Mouse (Mus musculus) erythroid progenitor cell, adult 5-6 weeks (primary cell): ENCODE measurements around the gene Lrch1. TPM values are rescaled to one million over a fixed set of nuclear protein-coding genes. Genes with fewer than 3 reads are reported as not detected.

Experiments
- ATAC-seq: replicated peaks from 2 replicates; pipeline ENCODE4 v1.8.0; 2016; ENCODE audit warnings: moderate number of reproducible peaks, mild to moderate bottlenecking, moderate TSS enrichment, inconsistent platforms; ENCODE audit not compliant: poor library complexity, low FRiP score, severe bottlenecking
- total RNA-seq, 2 experiments: library from RNA; stranded (forward) in 1 of 2; stranded (reverse) in 1 of 2; fragments of 150-400 nt in 1 of 2; fragments of 186-747, 209-891 nt in 1 of 2; gene quantifications; 2 replicates each; pipeline versions ENCODE4 v1.2.3 to v1.2.4; 2015 to 2017; ENCODE audit warnings: low replicate concordance in 2 of 2

Gene Lrch1
- total RNA-seq, 2 experiments from 2014 or later: 10.5 to 16.3 TPM

DNA sequence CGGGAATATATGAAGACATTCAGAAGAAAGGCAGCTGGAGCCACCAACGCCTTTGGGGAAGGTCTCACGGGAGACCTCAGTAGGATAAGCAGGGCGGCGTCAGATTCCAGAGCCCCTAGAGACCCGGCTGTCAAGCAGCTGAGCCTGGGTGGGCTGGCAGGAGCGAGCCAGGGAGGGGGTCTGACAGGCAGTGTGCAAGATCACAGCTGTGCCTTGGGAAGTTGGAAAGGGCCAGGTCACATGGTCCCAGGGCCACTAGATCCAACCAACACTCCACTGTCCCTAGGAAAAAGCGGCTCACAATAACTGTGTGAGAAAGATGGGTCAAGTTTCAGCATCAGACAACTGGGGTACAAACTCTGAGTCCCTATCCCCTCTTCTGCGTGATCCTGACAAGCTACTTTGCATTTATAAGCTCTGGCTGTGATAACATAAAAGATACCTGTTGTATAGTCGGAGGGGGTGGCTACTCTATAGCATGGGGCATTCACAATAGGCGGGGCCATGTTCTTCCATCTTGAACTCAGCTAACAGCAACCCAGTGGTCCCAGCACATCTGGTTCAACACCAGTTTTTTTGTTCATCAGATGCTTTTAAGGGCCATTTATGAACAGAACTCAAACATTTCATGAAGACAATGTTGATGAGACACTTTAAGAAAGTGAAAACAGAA lies 20.6 kb downstream of the Lrch1 start:
- ATAC-seq: no peak

DNA sequence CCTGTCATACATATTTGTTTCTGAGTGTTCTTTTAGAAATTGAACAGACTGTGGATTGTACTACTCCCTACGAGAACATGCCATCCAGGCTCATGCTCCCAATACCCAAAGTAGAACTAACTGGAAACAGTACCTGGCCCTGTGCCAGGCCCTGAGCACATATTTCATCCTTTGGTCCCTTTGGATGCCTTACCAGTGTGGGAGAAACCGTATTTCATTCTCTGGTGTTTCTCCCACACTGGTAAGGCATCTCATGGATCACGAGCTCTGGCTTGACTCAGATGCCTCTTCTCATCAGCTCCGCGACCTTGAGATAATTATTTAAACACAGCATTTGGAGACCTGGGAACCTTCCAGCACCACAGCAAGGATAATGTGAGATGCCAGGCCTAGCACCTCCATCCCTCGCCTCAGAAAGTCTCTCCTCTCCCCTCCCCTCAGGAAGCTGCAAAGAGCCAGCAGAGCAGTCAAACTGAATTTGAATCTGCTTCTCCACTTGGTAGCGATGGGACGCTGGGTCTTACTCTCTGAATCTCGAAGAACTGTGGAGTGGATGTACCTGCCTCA lies 21.6 kb downstream of the Lrch1 start:
- ATAC-seq: no peak

DNA sequence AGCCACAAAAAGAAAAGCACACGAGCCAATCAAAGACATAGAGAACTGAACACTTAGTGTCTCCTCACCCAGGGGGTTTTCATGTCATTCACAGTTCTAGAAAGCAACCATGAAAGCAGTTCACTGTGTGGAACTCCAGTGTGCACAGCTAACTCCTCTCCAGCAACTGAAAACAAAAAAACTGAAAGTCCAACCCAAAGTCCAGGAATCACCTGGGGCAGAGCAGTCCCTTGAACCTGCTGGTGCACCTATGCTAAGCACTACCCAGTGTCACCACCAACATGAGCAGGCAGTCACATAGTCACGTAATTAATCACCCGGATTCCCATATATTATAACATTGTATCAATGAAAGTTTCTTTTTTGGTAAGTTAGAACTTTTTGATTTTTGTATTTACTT lies 23.2 kb downstream of the Lrch1 start:
- no peak for ATAC-seq

DNA sequence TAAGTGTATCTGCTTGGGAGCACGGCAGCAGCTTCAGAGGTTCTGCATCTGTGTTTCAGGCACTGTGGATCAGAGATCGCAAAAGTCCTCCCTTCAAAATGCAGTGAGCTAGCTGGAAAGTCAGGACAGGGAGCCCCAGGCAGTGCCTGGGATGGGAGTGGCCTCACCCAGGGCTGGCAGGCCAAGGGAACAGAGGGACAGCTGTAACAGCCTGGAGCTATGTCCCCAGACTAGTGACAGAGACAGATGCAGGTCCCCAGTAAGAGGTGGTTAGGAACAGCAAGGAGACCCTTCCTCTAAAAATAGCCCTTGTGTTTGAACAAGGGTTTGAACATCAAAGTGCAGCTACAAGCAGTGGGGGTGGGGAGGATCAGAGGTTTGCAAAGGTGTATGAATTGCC lies 23.6 kb downstream of the Lrch1 start:
- no peak for ATAC-seq

DNA sequence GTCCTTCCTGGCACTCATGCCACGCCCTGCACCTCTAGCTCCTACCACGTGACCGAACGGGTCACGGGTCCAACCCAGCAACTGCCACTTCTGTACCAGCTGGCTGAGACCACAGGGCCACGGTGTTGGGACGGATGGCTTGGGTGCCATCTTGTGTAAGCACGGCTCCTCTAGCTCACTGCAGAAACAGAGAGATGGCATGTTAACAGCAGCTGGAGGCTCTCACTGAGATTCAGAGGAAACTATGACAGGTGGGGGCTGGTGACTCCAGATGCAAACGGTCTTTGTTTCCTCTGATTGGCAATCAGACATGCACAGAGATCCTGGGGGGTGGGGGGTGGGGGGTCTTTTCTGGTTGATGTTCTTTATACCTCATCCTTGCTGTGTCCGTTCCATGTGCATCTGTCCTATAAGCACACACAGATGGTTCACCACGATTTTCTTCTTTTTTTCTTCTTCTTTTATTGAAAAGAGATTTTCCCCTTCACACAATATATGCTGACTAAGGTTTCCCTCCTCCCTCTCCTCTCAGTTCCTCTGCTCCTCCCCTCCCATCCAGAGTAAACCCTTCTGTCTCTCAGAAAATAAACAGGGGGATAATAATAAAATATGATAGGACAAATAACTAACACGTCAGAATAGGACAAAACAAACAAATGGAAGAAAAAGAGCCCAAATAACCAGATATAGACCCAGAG lies 25.5 kb downstream of the Lrch1 start:
- ATAC-seq: no peak

DNA sequence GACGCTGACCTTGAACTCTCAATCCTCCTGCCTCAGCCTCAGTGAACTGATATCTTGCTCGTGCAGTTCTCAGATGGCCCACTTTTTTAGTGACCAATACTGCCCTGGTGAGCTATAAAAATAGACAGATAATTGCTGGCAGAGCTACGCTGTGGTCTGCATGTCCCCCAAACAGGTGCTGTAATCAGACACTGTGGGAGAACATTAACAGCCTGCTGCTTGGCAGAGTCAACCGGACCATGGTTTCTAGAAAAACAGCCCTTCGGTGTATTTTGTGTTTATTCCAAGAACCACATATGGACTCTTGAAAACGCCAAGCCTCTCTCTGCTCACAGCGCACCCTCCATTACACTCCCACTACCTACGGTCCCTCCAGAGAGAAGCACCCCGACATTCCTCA lies 26.2 kb downstream of the Lrch1 start:
- ATAC-seq: no peak

DNA sequence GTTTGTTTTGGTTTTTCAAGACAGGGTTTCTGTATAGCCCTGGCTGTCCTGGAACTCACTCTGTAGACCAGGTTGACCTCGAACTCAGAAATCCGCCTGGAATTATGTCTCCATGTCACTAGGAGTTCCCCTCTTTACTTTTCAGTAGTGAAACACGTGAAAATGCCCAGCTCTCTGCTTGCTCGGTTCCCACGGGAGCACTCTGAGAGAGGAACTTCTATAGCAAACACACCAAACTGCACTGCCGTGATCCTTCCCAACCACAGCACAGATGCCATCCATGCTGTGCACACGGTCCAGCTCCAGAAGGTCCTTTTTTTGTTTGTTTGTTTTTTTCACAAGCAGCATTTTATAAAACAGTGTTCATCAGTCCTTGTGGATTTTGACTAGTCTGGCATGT lies 28.5 kb downstream of the Lrch1 start:
- ATAC-seq: no peak

DNA sequence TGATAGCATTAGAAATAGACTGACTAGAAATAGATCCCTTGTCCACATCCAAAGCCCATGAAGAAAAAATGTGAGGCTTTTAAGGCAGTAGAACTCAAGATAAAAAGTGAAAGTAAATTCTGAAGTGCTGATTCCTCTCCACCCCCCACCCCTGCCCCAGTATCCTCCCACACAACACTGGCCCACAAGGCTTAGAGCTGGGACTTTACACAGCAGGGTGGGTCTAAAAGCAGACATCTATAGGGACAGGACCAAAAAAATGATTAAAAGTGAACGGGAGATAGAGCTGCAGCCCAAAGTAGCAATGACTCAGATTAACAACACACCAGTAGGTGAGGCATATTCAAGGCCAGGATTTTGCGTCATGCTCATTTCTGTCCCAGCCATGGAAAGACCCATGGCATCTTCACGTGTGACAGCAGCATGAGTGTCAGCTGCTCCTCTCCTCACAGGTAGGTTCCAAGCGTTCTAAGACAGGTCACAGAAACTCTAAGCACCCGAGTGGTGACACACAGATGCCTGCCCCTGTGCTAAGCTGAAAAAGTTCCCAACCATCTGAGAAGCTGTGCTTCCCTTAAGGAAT lies 29.1 kb downstream of the Lrch1 start:
- ATAC-seq: no peak

DNA sequence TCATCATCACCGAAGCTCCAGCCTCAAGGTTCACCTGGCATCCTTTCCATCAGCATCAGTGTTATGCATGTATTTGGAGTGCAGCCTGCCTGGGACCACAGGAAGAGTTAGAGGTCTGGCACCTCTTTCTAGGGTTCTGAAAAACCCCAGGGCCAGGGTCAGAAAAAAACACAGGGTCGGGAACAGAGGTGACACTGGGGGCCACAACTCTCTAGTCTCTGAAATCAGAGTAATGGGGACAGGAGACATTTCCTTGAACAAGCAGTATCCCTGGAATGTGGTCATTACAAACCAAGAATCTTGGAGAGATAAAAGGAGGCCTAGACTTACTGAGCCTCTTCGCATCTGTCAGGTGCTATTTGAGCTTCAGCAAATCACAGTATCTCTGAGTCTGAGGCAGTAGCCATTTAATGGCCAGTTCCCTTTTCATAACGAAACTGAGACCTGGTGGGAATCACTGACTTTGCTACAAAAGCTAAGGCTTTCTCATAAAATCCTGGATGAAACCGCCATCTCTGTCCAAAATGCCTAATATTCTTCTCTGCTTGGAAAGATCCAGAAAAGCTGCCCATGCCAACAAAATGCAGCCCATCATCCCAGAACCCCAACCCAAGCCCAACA lies 30.1 kb downstream of the Lrch1 start:
- ATAC-seq: no peak

DNA sequence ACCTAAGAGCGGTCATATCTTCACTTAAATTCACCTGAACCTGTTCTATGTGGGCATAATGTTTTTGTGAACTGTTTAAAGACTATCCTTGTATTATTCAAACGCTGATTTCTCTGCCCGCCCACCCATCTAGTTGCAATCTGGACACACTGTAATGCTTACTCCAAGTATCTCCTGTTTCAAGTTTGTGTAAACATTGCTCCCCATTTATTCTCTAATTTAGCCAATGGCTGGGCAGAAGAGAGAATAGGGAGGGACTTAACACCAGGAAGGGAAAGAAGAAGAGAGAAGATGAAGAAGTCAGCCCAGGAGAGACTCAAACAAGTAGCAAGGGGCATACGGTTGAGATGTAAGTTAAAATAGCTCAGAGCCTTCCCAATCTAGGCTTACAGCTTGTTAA lies 31.0 kb downstream of the Lrch1 start:
- no peak for ATAC-seq

DNA sequence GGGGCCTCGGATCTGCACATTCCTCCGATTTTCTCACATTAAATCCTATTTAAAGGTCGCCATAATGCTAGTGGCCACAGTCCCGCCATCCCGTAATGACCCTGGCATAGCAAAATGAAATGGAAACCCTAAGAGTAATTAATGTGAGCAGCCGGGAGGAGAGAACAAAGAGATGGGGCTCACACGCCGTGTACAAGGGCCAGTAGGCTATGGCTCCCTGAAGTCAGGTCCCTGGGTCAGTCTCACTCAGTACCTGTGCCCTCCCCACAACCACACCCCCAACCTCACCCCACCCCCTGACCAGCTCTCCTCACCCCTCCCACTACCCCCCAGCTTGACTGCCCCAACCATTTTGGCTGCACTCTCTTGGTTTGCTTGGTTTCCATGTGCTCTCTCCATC lies 31.6 kb downstream of the Lrch1 start:
- no peak for ATAC-seq

DNA sequence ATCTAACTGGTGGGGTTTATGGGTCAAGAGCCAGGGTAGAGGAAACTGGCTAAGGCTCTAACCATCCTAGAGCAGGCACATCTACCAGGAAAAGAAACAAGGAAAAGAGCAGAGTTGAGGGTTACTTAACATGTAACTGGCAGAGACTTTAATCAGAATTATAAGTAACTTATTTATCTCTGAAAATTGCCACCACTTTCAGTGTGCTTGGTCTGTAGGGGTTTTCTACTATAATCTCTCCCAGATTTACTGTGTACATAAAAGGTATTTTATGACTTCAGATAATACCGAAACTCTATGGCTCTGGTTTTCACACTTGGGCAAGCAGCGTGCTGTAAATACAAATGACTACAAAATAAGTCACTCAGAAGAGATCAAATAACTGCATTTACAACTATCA lies 32.0 kb downstream of the Lrch1 start:
- ATAC-seq: no peak

DNA sequence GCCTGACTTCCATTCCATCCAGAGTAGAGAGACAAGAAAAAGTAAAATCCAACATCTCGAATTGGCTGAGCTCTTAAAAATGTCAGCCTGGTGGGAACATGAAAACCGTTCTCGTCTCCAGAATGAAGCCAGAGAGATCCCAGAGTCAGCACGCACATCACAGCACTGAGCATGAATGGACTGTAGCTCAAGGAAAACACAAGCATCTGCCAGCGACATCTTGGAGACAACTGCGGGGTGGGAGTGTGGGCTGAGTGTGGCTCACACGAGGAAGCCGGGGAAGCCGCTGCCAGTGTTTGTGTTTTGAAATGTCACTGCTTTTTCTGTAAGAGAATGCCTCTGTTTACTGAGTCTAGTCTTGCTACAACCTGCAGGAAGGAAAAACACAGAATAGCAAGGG lies 32.7 kb downstream of the Lrch1 start:
- no peak for ATAC-seq

DNA sequence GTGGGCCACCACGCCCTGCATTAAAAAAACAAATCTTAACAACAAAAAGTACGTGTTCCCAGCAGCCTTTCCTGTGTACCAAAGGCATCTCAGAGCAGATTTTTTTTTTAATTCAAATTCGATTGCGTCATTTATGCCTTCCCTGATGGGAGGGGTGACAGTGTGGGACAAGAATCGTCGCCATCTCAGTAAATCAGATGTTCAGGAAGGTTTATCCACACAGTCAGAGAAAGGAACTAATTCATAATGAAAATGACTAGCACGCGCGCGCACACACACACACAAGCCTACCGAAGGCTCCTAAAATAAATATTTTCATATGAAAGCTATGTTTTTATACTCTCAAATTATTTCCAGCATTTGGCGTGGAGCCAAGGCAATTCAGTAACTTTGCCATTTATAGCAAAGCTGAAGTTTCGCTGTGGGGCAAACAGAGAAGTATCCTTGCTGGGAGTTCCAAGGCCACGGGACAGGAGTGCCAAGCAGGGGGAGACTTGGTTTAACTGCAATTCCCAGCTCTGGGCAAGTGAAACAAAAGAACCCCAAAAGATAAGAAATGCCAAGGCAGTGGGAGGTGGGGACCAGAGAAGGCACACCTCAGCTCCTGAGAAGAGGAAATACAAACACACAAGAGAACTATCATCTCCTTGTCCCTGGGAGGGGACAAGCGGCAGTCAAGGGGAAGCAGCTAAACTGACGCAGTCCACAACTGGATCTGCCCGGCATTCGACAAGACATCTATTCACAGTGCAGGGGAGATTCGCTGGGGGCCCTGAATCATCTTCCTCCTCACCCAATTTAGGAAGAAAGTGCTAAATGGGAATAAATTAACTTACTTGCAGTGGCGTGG lies 34.1 kb downstream of the Lrch1 start:
- no peak for ATAC-seq

DNA sequence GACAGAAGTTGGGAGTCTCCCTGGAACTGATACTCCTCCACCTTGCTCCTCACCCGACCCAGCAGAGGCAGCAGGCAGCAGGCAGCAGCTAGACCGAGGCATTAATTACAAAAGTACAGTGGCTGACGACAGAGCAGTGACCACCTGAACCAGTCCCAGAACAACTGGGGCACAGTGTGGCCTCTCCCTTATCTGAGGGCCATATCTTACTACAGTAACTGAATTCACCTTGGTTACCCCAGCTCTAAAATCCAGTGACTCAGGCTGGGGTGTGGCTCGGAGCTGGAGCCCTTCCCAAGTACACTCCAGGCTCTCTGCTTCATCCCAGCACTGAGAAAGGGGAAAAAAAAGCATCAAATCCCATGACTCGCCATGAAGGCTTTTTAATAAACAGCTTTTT lies 37.3 kb downstream of the Lrch1 start:
- no peak for ATAC-seq

DNA sequence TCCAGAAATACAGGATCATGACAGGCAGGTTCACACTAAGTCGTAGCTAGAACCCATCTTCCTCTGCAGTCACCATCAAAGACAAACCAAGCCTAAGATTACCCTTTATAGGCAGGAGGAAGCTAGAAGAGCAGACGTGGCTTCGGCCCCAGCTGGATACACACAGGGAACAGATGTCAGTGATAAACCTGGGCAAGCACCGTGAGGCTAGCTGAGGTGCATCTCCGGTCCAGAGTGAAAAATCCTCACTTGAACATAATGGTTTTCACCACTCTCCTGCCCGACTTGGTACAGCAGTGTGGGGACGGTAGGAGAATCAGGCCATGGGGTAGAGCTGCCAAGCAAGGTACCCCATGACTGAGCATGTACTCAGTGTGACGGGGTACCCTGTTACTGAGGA lies 38.7 kb downstream of the Lrch1 start:
- no peak for ATAC-seq

DNA sequence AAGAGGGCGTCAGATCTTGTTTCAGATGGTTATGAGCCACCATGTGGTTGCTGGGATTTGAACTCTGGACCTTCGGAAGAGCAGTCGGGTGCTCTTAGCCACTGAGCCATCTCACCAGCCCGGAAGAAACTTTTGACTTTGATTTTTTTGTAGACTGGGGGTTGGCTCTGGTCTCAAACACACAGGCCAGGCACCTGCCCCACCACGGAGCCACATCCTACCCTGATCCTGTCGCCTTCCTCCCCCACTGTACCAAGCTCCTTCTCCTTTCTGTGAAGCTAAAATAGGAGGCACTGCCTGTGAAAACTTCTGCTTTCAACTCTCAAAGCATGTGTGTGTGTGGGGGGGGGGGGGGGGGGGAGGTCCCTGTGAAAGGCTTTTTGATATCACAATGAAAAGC lies 39.4 kb downstream of the Lrch1 start:
- ATAC-seq: no peak

DNA sequence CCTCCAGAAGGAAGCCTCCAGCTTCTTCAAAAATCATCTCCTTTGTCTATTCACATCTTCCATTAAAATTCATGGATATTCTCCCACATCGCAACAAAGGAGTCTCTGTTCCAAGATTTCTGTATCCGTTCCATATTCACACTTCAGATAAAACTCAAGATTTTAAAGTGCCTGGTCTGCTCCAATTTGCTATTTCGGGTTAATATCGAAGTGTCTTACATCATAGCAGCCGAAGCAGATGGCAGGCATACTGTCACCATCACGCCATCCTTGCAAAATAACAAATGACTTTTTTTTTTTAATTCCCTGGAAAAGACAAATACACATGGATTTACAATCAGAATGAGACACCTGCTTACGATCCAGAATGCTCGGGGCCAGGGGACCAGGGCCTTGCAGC lies 40.0 kb downstream of the Lrch1 start:
- ATAC-seq: no peak

DNA sequence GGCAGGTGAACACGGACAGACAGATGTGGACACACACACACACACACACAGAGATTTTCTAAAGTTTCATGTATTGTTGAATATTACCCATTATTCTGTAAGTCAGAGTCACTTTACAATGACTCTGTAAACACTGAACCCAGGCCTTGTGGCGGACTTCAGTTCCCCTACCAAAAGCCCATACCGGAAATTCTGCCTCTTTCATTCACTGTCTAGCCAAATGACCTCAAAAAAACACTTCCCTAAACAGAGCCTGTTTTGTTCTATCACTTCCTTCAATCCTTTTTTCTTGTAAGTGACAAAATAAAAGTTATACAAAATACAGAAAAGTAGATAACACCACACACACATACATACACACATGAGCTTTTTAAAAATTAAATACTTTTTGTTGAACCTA lies 41.7 kb downstream of the Lrch1 start:
- ATAC-seq: no peak

DNA sequence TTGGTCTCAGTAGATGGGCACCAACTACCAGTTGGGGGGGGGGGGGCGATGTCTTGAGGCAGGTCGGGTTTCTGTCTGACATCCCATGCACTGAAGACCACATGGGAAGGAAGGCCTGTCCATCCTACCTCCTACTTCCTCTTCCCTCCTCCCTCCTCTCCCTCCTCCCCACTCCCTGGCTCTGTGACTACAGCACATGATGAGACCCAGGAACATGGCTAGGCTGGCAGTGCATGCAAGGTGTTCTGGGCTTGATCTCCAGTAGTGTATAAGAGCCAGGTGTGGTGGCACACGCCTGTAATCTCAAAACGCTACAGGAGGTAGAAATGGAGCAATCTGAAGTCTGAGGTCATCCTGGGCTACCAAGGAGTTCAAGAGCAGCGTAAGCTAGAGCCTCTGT lies 43.2 kb downstream of the Lrch1 start:
- ATAC-seq: no peak
